Mouse (Mus musculus): Measurements from ENCODE around the gene Lrrc51. TPM values are rescaled to one million over a fixed set of nuclear protein-coding genes. Genes with fewer than 3 reads are reported as not detected.

The Lrrc51 gene
- total RNA-seq (2021) = 1 to 10 TPM; 5.6 to 6.9 TPM

- peak; percentile 96 to 99 for DNase-seq (ENCODE audit: low spot score in 2 of 2)
- intact Hi-C loops (cut with DNase I) = loop anchor here (2.0 to 5.0 kb wide), 2 partner anchors 37 to 134 kb away; partner anchors contain the start of genes Rnf121, Xndc1 and Xntrpc
Observed at GRCm38 (mm10) chr7:101933751-101934240, at the start of gene Lrrc51, which contains the start of gene Numa1. Gene Lrrc51 (minus strand): TSS chr7:101933895. Gene Numa1 (plus strand): TSS chr7:101934111.

GRCm38 (mm10) chr7:101982735-101983134 lies 49.0 kb upstream of the Lrrc51 start:
- intact Hi-C loops (cut with DNase I) = no loop called here

GRCm38 (mm10) chr7:101974505-101974904 lies 40.8 kb upstream of the Lrrc51 start:
- intact Hi-C loops (cut with DNase I) = no loop called here
- DNase-seq (ENCODE audit: low spot score in 2 of 2) = peak in 1 of 2 experiments; percentile 25

More at GRCm38 (mm10) chr7:101982735-101983134, 49.0 kb upstream of the Lrrc51 start:
- DNase-seq (ENCODE audit: low spot score in 2 of 2) = no peak

- DNase-seq (ENCODE audit: low spot score in 2 of 2) = no peak
- intact Hi-C loops (cut with DNase I) = no loop called here
Observed at GRCm38 (mm10) chr7:101973730-101974129, 40.0 kb upstream of the Lrrc51 start.

- no peak for DNase-seq (ENCODE audit: low spot score in 2 of 2)
- intact Hi-C loops (cut with DNase I) = loop anchor here (2.0 kb wide), 1 partner anchor 37 kb away; the partner anchor contains the start of gene Numa1
Observed at GRCm38 (mm10) chr7:101971721-101972120, 38.0 kb upstream of the Lrrc51 start.

- DNase-seq (ENCODE audit: low spot score in 2 of 2) = peak; percentile 74 to 82
- intact Hi-C loops (cut with DNase I) = loop anchor here (2.0 kb wide), 1 partner anchor 36 kb away; the partner anchor contains the start of gene Numa1
Observed at GRCm38 (mm10) chr7:101970821-101971461, 37.2 kb upstream of the Lrrc51 start.

GRCm38 (mm10) chr7:101970429-101970775 lies 36.7 kb upstream of the Lrrc51 start:
- intact Hi-C loops (cut with DNase I) = loop anchor here (2.0 kb wide), 1 partner anchor 36 kb away; the partner anchor contains the start of gene Numa1
- DNase-seq (ENCODE audit: low spot score in 2 of 2) = peak; percentile 90 to 92

GRCm38 (mm10) chr7:101969694-101970428 lies 36.2 kb upstream of the Lrrc51 start:
- intact Hi-C loops (cut with DNase I) = loop anchor here (2.0 kb wide), 1 partner anchor 35 kb away; the partner anchor contains the start of gene Numa1
- peak; percentile 85 to 89 for DNase-seq (ENCODE audit: low spot score in 2 of 2)

GRCm38 (mm10) chr7:101968751-101969150 lies 35.1 kb upstream of the Lrrc51 start:
- DNase-seq (ENCODE audit: low spot score in 2 of 2) = no peak
- intact Hi-C loops (cut with DNase I) = no loop called here

GRCm38 (mm10) chr7:101967256-101967655 lies 33.6 kb upstream of the Lrrc51 start:
- peak in 1 of 2 experiments; percentile 55 for DNase-seq (ENCODE audit: low spot score in 2 of 2)
- intact Hi-C loops (cut with DNase I) = no loop called here

- no peak for DNase-seq (ENCODE audit: low spot score in 2 of 2)
- intact Hi-C loops (cut with DNase I) = no loop called here
Observed at GRCm38 (mm10) chr7:101965606-101966005, 31.9 kb upstream of the Lrrc51 start.

GRCm38 (mm10) chr7:101964551-101964950 lies 30.9 kb upstream of the Lrrc51 start:
- DNase-seq (ENCODE audit: low spot score in 2 of 2) = no peak
- intact Hi-C loops (cut with DNase I) = no loop called here

- intact Hi-C loops (cut with DNase I) = no loop called here
- no peak for DNase-seq (ENCODE audit: low spot score in 2 of 2)
Observed at GRCm38 (mm10) chr7:101963621-101964020, 29.9 kb upstream of the Lrrc51 start.

GRCm38 (mm10) chr7:101962829-101963228 lies 29.1 kb upstream of the Lrrc51 start:
- no peak for DNase-seq (ENCODE audit: low spot score in 2 of 2)
- intact Hi-C loops (cut with DNase I) = no loop called here

GRCm38 (mm10) chr7:101956911-101957310 lies 23.2 kb upstream of the Lrrc51 start:
- no peak for DNase-seq (ENCODE audit: low spot score in 2 of 2)
- intact Hi-C loops (cut with DNase I) = no loop called here

GRCm38 (mm10) chr7:101956481-101956880 lies 22.8 kb upstream of the Lrrc51 start:
- DNase-seq (ENCODE audit: low spot score in 2 of 2) = no peak
- intact Hi-C loops (cut with DNase I) = no loop called here

- DNase-seq (ENCODE audit: low spot score in 2 of 2) = no peak
- intact Hi-C loops (cut with DNase I) = no loop called here
Observed at GRCm38 (mm10) chr7:101955862-101956261, 22.2 kb upstream of the Lrrc51 start.

GRCm38 (mm10) chr7:101955276-101955675 lies 21.6 kb upstream of the Lrrc51 start:
- intact Hi-C loops (cut with DNase I) = no loop called here
- no peak for DNase-seq (ENCODE audit: low spot score in 2 of 2)

GRCm38 (mm10) chr7:101954163-101954562 lies 20.5 kb upstream of the Lrrc51 start:
- intact Hi-C loops (cut with DNase I) = no loop called here
- peak; percentile 18 to 78 for DNase-seq (ENCODE audit: low spot score in 2 of 2)

GRCm38 (mm10) chr7:101952098-101952497 lies 18.4 kb upstream of the Lrrc51 start:
- intact Hi-C loops (cut with DNase I) = no loop called here
- no peak for DNase-seq (ENCODE audit: low spot score in 2 of 2)

All from left cerebral cortex, postnatal 25 days (tissue).